Comparison of ENCODE assay signal across 13 mouse cellular contexts in genomic region chr1:76512156-76512555, GRCm38 (mm10).
"Had no signal": no experiment of that assay in that cellular context is flagged by ENCODE, and none has a peak within 500 bp of the region (broad histone marks: within the 10 kb centered on the region; RNA-seq: fewer than 3 reads in every experiment).

No protein-coding gene starts in this region.

- DNase-seq: kidney, adult 9 months; kidney, postnatal 14 days; kidney, postnatal 4 days; left cerebral cortex, postnatal 4 days; liver; lung, adult 18-20 months; lung, postnatal 14 days; lung, postnatal 4 days; midbrain, embryonic 14.5 days; right cerebral cortex, adult 18-20 months; right cerebral cortex, postnatal 14 days; right cerebral cortex, postnatal 4 days; thymus, postnatal 25 days had no signal
